Mouse (Mus musculus) small intestine, adult 2 months (tissue): ENCODE measurements at regions not wholly inside any gene's neighbourhood (a gene's known extent, or its start where the extent isn't known, plus 50 kb on each side); places are given as distances from the start of the nearest gene placed in this dataset.

Experiments
- CTCF ChIP-seq: fragments of 200-500 bp; IDR thresholded peaks from 2 replicates; pipeline ENCODE4 v1.5.1; 2012; ENCODE audit warnings: low read depth, mild to moderate bottlenecking, control low read depth, inconsistent platforms, low read length, moderate library complexity, mixed read lengths; ENCODE audit not compliant: insufficient replicate concordance, insufficient read length; ENCODE audit errors: extremely low read depth
- POLR2A ChIP-seq: fragments of 200-500 bp; IDR thresholded peaks from 2 replicates; pipeline ENCODE4 v1.6.1; 2012; ENCODE audit warnings: low read depth, mild to moderate bottlenecking, control low read depth, inconsistent platforms, low read length, moderate library complexity

DNA sequence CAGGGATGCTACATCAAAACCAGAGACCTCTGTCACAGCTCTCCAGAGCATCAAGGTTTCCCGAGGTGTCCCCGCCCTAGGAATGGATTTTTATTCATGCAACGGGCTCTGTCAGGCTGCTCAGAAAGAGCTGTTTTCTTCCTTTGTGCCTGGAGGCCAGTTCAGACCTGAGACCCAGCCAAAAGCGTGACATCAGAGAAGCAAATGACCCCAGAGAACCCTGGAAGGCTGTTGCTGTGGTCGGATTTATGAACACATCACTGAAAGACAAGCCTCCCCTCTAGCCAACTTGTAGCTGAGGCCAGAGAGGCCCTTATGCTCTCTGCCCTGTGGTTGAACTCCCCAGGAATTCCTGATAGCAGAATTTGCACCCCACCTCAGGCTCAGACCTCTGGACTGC lies 62.3 kb upstream of the Pmepa1 start:
- TF ChIP-seq CTCF (no peak), POLR2A (no peak)
